Mouse (Mus musculus): ENCODE measurements around the gene Mllt11. TPM values are rescaled to one million over a fixed set of nuclear protein-coding genes. Genes with fewer than 3 reads are reported as not detected.

Gene Mllt11
- polyA plus RNA-seq, 2 experiments = 16.7 to 38.5 TPM

DNA sequence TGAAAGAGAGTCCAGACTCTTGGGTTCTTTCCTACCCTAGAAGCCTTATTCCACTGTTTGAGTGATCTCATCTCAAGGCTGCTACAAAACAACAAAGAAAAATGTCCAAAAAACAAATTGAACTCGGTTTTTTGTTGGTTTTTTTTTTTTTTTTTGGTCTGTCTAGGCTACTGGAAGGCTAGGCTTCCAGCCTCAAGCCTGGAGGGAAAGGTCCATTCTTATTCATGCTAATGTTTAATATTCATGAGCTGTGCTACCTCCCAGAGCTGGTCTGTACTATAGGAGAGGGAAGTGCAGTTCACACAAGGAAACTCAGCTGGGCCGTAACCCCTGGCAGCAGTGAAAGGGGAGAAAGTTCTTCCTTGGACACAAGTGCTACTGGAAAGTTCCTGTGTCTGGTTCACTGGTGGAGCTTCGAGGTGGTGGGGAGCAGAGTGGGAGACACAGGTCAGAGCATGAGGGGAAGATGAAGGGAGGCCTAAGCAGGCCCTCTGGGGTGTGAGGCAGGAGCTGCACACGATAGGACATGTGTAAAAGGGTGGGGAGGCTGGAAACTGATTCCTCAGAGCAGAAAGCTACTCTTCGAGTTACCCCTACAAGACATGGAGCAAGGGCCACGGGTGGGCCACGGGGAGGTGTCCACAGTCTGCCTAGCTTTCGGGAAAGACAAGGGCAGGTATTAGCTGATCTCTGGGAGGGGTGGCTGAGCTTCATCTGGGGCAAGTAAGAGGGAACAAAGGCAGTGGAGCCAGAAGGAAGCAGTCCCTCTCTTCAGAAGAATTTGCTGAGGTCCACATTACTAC, 1.3 kb downstream of the Mllt11 start:
- Histone ChIP-seq H3K27ac (replicated peaks; ENCODE audit: low read depth, low read length) (peak overlapping the region; percentile 86; the same call in 1 of the 2 replicates), H3K9me3 (ENCODE audit: control insufficient read depth, low read length) (no peaks in the 10 kb centered on the region), H3K27me3 (ENCODE audit: control insufficient read depth, insufficient read depth, low read length) (no peaks in the 10 kb centered on the region), H3K36me3 (ENCODE audit: control insufficient read depth, insufficient read depth, low read length) (peaks cover 50% of the 10 kb centered on the region), H3K9ac (ENCODE audit: low read depth, low read length, severe bottlenecking) (peak overlapping the region; percentile 84), H3K4me2 (replicated peaks; ENCODE audit: low read depth, low read length, severe bottlenecking) (peak overlapping the region; percentile 73), H3K4me3 (replicated peaks; ENCODE audit: low read length) (peak overlapping the region; percentile 75), H3K4me1 (ENCODE audit: control insufficient read depth, insufficient read depth, low read length) (peaks cover 28% of the 10 kb centered on the region)
- no peak for ATAC-seq (ENCODE audit: low FRiP score, low read depth)
- TF ChIP-seq POLR2A (IDR thresholded peaks at IDR 0.05; ENCODE audit: borderline replicate concordance, extremely low read depth, insufficient read depth, insufficient read length) = no peak
- DNase-seq (ENCODE audit: low spot score) = no peak
- WGBS = 51% methylated on average over 8 of the region's 8 CpGs

- Histone ChIP-seq H3K9ac (ENCODE audit: low read depth, low read length, severe bottlenecking) (peak overlapping the region; percentile 84), H3K27me3 (ENCODE audit: control insufficient read depth, insufficient read depth, low read length) (no peaks in the 10 kb centered on the region), H3K4me3 (replicated peaks; ENCODE audit: low read length) (peak overlapping the region; percentile 75), H3K36me3 (ENCODE audit: control insufficient read depth, insufficient read depth, low read length) (peaks cover 46% of the 10 kb centered on the region), H3K9me3 (ENCODE audit: control insufficient read depth, low read length) (no peaks in the 10 kb centered on the region), H3K27ac (replicated peaks; ENCODE audit: low read depth, low read length) (peak overlapping the region; percentile 86), H3K4me1 (ENCODE audit: control insufficient read depth, insufficient read depth, low read length) (peaks cover 28% of the 10 kb centered on the region), H3K4me2 (replicated peaks; ENCODE audit: low read depth, low read length, severe bottlenecking) (peak overlapping the region; percentile 73)
- ATAC-seq (ENCODE audit: low FRiP score, low read depth) = no peak; the same call in 1 of the 2 replicates
- peak; percentile 52 for DNase-seq (ENCODE audit: low spot score)
- peak; percentile 19; the same call in 1 of the 2 replicates for TF ChIP-seq POLR2A (IDR thresholded peaks at IDR 0.05; ENCODE audit: borderline replicate concordance, extremely low read depth, insufficient read depth, insufficient read length)
- WGBS = 5% methylated on average over 13 of the region's 13 CpGs
These were observed 2.0 kb downstream of the Mllt11 start for GRCm38 (mm10) chr3:95229781-95230494.

DNA sequence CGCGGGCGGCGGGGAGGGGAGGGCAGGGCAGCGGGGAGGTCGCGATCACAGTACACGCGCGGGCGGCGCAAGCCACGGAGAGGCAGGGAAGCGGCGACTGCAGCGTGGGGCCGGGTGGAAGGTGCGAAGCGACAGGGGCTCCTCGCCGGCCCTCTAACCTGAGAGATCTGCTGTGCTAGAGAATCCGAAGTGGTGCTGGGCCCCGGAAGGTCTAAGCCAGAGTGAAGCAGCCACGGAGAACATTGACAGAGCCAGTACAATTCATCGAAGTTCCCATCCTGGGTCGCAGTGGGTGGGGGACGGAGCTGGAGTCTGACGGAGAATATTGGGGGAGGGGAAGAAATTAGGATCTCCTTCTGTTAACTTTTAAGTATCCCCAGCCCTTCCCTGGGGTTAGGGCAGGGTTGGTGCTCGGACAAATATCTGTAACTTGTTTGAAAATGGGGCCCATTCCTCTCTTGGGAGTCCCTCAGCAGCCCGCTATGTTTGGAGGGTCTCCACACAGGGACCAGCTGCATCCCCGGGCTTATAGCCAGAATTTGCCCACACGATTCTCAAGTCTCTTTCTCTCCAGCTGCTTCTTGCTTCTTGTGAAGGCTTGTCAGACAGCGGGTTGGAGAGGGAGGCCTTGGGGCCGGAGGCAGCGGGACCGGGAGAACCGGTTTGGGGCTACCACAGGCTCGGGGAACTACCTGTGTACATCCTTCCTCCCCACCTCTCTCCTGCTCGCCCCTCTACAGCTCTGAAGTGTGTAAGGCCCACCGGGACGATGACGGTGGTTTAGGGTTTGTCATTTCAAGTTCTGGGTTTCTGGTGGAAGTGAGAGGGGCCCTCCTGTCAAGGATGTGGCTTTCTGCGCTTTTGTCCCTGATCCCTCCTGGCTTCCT, 2.8 kb downstream of the Mllt11 start:
- Histone ChIP-seq H3K9ac (ENCODE audit: low read depth, low read length, severe bottlenecking) (peak overlapping the region; percentile 84), H3K4me3 (replicated peaks; ENCODE audit: low read length) (peak overlapping the region; percentile 75), H3K27me3 (ENCODE audit: control insufficient read depth, insufficient read depth, low read length) (no peaks in the 10 kb centered on the region), H3K4me1 (ENCODE audit: control insufficient read depth, insufficient read depth, low read length) (peaks cover 28% of the 10 kb centered on the region), H3K9me3 (ENCODE audit: control insufficient read depth, low read length) (no peaks in the 10 kb centered on the region), H3K36me3 (ENCODE audit: control insufficient read depth, insufficient read depth, low read length) (peaks cover 38% of the 10 kb centered on the region), H3K4me2 (replicated peaks; ENCODE audit: low read depth, low read length, severe bottlenecking) (peak overlapping the region; percentile 73), H3K27ac (replicated peaks; ENCODE audit: low read depth, low read length) (peak overlapping the region; percentile 86)
- under 1% methylated on average over 43 of the region's 43 CpGs for WGBS
- DNase-seq (ENCODE audit: low spot score) (peak; percentile 69), ATAC-seq (ENCODE audit: low FRiP score, low read depth) (peak; percentile 16; the same call in 1 of the 2 replicates)
- TF ChIP-seq POLR2A (IDR thresholded peaks at IDR 0.05; ENCODE audit: borderline replicate concordance, extremely low read depth, insufficient read depth, insufficient read length) = 0 out of 2 replicates have a peak, but pooled peaks have one; percentile 6

GRCm38 (mm10) chr3:95228148-95228893, 3.6 kb downstream of the Mllt11 start, which contains the start of gene Cdc42se1:
TSS of gene Cdc42se1 (plus strand) at chr3:95228732.
- Histone ChIP-seq H3K9me3 (ENCODE audit: control insufficient read depth, low read length) (no peaks in the 10 kb centered on the region), H3K9ac (ENCODE audit: low read depth, low read length, severe bottlenecking) (peak within 1 kb of the TSS; percentile 84), H3K36me3 (ENCODE audit: control insufficient read depth, insufficient read depth, low read length) (peaks cover 35% of the 10 kb centered on the region), H3K27ac (replicated peaks; ENCODE audit: low read depth, low read length) (peak within 1 kb of the TSS; percentile 86), H3K4me1 (ENCODE audit: control insufficient read depth, insufficient read depth, low read length) (peaks cover 28% of the 10 kb centered on the region), H3K27me3 (ENCODE audit: control insufficient read depth, insufficient read depth, low read length) (no peaks in the 10 kb centered on the region), H3K4me2 (replicated peaks; ENCODE audit: low read depth, low read length, severe bottlenecking) (peak within 1 kb of the TSS; percentile 73), H3K4me3 (replicated peaks; ENCODE audit: low read length) (peak within 1 kb of the TSS; percentile 75)
- under 1% methylated on average over 64 of the region's 64 CpGs for WGBS
- peak; percentile 94 for DNase-seq (ENCODE audit: low spot score)
- ATAC-seq (ENCODE audit: low FRiP score, low read depth) = peak; percentile 87
- peak; percentile 83; the same call in 1 of the 2 replicates for TF ChIP-seq POLR2A (IDR thresholded peaks at IDR 0.05; ENCODE audit: borderline replicate concordance, extremely low read depth, insufficient read depth, insufficient read length)
